Mouse (Mus musculus): ENCODE results near the gene Pid1.

The Pid1 gene

DNA sequence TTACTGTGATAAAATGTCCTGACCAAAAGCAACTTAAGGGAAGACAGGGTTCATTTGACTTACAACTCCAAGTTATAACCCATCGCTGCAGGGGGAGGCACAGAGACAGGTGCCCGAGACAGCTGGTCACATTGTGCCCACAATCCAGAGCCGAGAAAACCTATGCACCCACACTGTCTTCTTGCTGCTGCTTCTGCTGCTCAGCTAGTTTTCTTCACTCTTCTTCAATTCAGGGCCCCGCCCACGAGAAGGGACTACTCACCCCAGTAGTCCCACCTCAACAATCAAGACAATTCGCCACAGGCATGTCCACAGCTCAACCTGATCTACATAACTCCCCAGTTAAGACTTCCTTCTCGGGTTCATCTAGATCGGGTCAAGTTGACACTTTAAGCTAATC, at the start of gene Pid1:
Gene Pid1, minus strand, starts transcription at position 214 of the 400 bp plus-strand sequence.
- no peak for DNase-seq (ENCODE audit: low spot score in 2 of 2)

DNA sequence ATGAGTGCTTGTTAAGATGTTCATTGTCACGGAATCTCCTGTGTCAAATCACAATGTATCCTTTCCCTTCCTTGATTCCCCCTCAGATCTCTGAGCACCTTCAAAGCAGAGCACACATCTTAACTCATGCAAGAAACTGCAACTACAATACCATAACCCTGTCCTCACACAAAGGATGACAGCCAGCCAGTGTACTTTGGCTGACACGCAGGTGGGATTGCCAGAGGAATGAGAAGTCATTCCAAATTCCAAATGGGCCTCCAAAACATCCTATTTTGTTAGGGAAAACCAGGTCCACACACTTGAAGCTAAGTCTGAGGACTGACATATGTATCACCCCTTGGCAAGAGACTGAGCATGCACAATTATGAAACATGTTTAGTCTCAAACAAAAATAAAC, 45.5 kb upstream of the Pid1 start:
- DNase-seq (ENCODE audit: low spot score in 2 of 2), result no peak

DNA sequence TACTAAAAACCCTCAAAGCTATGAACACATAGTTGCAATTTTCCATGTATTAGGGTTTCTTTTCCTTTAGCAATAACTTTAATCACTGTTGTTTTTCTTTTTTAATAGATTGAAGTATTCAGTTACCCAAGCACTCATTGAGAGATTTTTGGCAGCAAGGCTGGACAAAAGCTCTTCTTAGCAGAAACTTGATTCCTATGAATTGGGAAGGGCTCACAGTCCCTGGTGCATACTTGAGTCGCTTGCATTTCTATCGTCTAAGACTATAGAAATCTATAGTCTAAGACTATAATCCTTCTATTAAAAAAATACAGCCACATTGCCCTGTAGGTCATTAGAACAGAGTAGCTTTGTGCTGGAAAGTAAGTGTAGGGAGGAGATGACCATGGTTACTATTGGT, 44.9 kb upstream of the Pid1 start:
- DNase-seq (ENCODE audit: low spot score in 2 of 2), result no peak

DNA sequence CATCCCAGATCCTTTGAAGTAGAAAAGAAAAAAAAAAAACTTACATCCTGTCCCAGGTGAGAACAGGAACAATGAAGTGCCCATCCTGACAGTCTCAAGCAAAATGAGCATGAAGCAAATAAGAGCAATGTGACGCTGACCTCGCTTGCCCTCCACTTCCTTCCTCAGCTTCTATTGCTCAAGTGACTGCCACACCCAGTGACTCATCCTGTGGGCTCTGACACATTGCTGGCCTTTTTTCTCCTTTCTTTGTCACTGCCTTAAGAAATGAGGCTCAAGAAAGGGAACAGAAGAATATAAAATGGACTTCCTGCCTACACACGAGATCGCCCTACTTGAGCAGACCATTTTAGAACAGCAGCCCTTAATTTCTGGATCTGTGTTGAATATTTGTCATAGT, 42.9 kb upstream of the Pid1 start:
- no peak for DNase-seq (ENCODE audit: low spot score in 2 of 2)

DNA sequence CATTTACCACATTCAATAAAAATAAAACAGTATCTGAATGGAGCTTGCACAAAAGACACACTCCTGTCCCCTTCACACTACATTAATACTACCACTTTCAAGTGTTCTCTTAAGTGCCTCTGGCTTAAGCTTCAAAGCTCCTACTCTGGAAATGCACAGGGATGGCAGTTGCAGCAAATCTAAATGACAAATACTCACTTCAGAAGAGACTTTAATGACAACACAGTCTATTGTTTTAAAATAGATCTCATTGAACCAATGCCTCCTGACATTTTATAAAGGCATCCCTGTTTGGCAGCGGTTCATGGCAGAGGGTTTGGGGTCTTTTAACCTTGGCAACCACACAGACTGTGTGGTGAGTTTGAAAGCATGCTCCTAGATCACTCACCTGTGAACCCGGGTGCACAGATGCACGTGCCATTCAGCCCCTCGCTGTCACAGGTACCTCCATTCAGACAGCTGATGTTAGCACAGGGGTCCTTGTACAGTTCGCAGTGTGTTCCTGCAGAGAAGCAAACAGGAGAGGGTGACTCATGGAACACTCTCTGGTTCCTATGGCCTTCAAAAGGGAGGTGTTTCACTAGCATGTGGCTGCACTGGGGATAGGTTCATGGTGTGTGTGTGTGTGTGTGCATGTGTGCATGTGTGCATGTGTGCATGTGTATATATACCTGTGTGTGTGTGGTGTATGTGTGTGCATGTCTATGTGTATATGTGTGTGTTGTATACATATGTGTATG, 41.7 kb upstream of the Pid1 start:
- no peak for DNase-seq (ENCODE audit: low spot score in 2 of 2)

DNA sequence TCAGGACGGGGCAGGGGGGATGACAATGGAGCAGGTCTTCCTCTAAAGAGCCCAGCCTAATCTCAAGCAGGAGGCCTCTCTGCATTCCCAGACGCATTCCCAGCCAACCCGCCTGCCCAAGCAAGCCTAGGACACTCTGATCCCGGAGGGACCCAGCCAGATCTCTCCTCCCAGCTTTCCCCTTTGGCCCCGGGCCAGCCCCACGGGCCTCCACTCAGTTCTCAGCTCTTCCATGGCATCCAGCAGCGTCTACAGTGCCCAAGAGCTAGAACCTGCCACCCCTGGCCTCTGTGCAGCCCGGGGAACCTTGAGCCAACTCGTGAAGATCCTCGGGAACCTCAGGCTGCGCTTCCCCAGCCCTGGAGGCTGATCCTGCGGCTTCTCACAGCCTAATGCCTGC, 40.9 kb upstream of the Pid1 start:
- DNase-seq (ENCODE audit: low spot score in 2 of 2), result no peak

DNA sequence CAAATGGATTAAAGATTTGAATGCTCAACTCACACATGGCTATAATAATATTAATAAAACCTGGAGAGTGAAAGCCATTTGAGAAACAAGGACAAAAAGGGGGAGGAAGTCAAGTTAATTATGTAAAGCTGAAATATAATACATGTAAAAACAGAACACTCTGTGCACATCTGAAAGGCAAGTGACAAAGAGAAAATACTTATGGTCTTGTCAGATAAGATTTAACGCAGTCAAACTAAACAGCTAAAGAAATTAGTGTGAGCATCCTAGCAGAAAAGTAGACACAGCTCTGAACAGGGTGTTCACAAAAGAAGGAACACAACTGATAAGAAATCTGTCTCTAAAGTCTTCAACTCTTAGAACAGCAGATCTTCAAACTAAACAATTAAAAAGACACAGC, 38.2 kb upstream of the Pid1 start:
- no peak for DNase-seq (ENCODE audit: low spot score in 2 of 2)

DNA sequence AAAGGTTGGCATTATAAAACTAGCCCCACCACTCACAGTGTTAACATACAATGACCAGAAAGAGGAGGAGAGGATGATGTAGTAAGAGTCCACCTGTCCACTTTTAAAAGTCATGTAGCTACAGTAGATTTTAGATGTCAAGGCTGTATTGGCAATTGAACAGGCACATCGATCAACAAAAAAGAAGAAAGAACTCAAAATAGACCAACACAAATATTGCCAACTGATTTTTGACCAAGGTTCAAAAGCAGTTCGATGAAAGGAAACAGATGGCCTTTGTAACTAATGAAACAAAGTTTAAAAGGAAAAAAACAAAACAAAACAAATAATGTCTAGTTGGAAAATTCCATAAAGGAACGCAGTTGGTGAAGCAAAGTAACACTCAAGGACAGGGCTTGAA, 35.7 kb upstream of the Pid1 start:
- DNase-seq (ENCODE audit: low spot score in 2 of 2), result no peak

DNA sequence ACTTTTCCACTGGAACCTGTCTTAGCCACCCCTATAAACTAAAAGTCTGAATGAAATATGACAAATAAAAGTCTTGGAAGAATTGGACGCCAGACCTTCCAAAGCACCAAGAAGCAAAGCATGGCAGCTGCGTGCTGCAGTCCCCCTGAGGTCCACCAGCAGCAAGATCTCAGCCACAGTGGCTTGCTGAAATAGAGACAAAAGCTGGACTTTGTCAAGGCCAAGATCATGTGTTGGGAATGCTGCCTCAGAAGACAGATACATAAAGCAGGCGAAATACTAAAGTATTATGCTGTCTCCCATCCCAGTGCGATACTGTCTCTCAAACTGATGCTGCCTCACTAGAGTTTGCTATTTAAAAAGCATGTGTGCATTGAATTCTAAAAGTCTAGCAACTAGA, 35.1 kb upstream of the Pid1 start:
- DNase-seq (ENCODE audit: low spot score in 2 of 2), result no peak

DNA sequence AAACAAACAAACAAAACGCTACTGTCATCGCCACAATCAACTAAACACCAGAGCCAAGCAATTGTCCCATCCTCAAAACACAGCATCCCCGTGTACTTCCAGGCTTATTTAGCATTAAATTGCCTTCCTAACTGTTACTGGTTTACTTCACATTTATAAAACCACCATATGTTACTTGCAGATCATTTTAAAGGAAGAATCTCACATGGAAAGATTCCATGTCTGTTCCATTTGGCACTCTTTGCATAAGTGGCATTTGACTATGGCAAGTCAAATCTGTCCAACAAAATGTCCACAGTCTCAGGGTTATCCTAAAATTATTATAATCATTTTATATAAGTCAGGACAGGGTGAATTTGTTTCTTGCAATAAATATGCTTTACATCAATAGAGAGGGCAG, 32.8 kb upstream of the Pid1 start:
- no peak for DNase-seq (ENCODE audit: low spot score in 2 of 2)

DNA sequence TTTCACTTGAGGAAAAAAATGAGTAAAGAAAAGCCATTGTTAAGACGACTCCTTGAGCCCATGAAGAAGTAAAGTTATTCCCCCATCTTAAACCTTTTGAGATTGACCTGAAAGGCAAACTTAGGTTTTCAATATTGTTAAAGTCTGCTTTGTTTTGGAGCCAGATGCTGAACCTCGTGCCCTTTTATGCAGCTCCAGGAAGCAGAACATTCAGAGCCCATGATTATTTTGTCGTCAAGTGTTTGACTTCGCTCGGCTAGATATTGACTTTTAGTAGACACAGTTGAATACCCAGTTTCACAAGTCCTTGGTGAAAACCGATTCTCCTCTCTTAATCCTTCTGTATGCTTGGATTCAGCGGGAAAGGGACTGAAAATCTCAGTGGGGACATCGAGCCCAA, 31.9 kb upstream of the Pid1 start:
- DNase-seq (ENCODE audit: low spot score in 2 of 2), result no peak

DNA sequence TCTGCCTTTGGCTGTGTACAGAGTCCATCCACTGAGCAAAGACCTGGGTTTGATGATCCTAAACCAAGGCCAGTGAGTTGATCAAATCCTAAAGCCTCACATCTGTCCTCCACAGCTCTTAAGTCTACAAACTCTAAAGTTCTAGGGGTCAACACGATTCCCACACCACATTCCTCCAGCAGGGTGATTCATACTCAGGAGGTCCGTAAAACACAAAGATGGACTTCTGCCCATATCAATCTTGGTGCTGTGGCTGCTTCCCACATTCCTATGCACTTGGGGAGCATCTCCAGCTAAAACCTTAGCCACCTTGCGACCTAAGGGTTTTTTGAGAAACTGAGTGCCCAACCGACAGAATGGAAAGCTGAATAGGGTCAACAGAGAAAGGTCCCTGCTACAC, 27.0 kb upstream of the Pid1 start:
- no peak for DNase-seq (ENCODE audit: low spot score in 2 of 2)

DNA sequence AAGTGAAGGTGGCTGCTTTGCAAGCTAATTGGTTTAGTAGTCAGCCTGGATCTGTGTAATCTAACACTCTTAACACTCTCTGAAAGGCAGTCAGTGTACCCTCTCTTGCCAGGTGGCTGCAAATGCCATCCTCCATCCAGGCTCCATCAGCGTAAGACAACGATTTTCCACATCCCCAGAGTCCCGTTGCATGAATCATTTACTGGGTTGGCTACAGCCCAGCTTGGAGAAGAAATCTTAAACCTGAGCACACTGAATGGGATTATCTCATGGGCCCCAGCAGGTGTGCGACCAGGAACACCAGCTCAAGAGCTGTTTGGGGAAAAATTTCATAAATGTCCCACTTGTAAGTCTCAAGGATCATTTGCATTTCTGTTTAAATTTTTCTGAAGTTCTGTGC, 23.6 kb upstream of the Pid1 start:
- no peak for DNase-seq (ENCODE audit: low spot score in 2 of 2)

DNA sequence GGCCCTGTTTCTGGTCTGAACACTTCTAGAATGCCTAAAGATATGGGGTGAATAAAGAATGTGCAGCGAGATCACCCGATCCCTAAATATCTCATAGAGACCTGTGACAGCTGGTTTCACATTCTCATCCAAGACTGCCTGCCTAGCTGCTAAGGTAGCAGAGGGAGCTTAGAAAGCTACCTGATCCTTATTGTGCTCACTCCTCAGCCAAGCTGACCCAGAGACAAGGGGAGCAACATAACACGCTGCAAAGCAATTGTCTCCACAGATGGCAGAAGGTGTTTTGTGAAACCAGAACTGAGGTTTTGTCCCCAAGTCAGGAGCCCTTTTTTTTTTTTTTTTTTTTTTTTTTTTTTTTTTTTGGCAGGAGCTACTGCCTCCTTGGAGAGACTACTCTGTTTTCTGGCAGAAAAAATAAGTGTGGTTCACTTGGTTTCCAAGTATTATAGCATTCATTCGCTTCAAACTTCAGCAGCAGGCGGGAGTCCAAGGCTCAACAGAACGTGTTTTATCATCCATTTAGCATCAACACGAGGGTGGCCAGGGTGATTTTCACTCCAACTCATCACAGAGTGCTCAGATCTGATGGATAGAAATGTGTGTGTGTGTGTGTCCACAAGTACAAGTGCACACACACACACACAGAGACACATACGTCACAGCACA, 22.6 kb upstream of the Pid1 start:
- DNase-seq (ENCODE audit: low spot score in 2 of 2), result no peak

DNA sequence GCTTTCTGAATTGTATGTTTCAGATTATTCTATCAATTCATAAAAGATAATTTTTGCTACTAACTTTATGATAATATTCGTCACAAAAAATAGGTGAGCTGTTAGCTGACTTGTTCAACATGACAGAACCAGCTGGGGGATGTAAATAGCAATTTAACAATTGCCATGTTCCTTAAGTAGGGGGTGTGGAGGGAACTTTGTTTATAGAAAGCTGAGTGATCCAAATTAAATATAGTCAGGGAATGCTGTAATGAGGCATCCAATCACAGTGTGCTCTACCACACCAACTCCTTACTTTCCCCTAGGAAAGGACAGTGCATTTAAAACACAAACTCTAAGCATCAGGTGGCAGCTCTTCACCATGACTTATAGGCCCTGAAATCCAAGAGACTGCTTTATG, 18.7 kb upstream of the Pid1 start:
- no peak for DNase-seq (ENCODE audit: low spot score in 2 of 2)

DNA sequence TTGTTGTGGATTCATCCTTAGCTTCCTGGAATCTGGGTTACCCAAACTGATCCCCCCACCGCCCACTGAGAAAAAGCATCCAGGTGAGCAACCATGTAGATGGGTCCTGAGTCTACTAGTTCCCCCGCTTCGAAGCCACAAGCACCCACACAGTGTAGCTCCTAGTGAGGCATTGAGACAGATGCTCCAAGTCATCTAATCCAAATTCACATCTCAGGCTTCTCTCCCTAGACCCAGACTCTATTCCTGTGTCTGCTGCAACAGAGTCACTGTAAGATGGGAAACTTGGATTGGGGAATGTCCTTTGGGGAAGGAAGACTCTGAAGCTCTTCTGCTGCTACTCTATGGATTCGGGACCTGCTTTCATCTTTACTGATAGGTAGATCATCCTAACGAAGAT, 18.1 kb upstream of the Pid1 start:
- no peak for DNase-seq (ENCODE audit: low spot score in 2 of 2)

DNA sequence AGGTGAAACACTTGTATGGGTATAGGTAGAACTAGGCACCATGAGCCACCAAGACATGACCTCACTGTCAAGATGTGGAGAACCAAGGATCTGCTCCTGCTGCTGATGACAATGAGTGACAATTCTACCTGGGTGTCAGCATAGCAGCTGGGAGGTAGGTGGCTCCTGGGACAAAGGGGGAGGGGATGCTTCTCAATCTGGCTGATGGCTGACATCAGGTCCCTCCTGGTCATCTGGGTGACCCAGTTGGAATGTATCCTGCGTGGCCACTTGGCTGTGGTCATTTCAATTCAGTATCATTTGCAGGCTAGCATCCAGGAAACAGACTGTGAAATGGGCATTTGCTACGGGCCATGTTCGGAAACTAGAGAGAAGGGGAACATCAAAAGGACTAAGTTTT, 16.9 kb upstream of the Pid1 start:
- DNase-seq (ENCODE audit: low spot score in 2 of 2), result peak in 1 of 2 experiments; percentile 32

DNA sequence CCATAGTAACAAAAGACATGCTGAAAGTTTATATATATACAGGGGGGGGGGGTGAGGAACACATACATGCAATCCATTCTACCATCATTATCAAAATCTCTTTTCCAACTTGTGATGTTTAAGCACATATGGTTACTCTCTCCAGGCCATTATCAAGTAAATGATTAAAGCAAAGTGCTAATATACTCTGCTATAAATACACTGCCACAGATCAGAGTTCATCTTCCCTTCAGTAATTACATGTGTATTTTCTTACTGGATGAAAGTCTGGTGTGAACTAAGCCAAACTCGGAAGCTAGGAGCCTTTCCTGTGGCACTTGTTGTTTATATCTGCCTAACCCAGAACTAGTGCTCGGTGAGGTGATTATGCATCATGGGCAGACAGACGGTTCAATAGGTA, 3.8 kb upstream of the Pid1 start:
- DNase-seq (ENCODE audit: low spot score in 2 of 2), result no peak

DNA sequence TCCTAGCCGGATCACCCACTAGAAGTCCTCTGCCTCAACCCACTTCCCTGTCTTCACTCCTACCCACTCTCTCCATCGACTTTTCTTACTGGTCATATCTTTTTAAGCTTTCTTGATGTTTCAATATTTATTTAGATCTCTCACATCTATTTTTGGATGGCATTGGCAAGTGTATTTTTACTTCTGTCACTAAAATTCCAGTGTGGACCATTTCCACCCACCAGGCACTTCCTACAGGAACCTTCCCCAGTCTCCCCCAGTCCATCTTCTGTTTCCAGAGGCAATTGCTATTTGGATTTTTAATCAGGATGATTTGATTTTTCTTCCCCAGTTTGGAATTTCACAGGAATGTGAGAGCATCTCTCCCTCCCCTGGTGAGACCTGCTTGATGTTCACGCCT, 2.6 kb upstream of the Pid1 start:
- DNase-seq (ENCODE audit: low spot score in 2 of 2), result peak in 1 of 2 experiments; percentile 26

DNA sequence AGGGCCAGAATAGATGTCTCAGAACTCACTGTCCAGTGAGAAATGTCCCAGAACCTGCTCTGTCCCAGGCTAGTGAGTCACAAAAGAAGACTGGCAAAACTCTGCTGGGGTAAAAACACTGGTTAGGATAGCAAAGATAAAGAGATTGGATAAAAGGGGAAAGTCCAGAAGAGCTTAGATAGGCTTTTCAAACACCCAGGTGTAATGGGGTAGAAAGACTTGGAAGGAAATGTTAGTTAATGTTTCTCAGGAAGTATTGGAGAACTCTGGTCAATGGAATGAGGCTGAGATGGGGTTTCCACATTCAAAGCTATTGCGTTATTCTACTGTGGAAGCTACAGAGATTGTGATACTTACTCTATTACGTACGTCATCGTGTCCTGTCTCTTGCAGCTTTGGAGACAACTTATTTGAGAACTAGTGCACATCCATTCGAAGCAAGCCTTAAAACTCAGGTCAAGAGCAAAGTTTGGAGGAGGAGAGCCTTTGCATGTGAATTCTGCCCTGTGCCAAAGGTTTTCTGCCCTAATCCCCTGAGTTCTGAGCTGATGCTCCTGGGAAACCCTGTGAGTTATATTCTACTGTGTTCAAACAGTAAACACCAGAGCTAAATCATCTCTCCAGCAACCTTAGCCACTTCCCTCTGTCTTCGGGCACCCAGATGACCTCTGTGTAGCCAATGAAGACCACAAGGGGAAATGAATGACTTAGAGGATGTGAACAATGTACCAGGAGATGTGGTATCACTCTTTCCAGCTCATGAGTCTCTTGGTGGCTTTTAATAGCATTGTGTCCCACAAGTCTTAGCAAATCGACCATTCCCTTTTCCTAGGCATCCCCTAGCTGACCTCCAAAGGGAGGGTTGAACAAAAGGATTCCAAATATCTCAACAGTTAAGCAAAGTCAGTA, 1.0 kb downstream of the Pid1 start:
- no peak for DNase-seq (ENCODE audit: low spot score in 2 of 2)

DNA sequence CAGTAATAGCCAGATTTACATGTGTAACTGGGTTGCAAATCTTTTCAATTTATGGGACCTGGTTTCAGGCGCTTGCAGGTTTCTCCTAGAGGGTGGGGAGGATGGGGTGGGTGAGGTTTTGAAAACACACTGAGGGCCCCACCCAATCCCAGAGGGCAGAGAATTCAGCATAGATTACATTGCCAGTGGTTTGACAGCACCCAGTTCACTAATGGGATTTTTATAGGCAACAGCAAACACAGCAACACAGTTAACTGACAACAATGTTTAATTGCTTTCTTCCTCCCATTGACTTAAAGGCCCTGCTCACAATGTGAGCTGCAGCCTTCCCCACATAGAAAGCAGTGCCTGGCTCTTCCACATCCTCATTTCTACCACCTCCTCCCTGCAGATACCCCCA, 1.8 kb downstream of the Pid1 start:
- DNase-seq (ENCODE audit: low spot score in 2 of 2), result no peak

DNA sequence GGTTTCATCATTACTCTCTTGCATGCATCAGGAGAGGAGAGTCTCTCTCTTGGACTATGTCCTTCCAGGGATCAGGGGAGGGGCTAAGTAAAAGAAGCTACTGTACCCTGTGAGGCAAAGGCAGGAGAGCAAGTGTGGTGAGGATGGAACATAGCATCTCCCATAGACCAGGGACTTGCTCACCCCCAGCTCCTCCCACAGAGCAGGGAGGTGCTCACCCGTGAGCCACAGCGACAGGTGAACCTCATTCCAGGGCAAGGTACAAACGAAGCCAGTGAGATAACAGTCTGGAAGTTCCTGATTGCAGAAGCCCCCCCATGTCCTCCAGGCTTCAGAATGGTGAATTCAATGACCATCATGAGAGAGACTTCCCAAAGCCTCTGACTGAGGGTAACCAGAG, 2.6 kb downstream of the Pid1 start:
- DNase-seq (ENCODE audit: low spot score in 2 of 2), result no peak

Measured in spleen, postnatal 4 days (tissue).